Mouse (Mus musculus) ZHBTc4 (cell line): ENCODE results near the gene Efl1.

Source experiments
- DNase-seq: peaks from one replicate; pipeline ENCODE4 v3.0.0-alpha.2; 2011; ENCODE audit warnings: low read depth, low spot score

The Efl1 gene

GRCm38 (mm10) chr7:82648353-82649080, at the start of gene Efl1, which contains the start of gene Saxo2:
Gene Efl1 (plus strand): TSS chr7:82648614.
Gene Saxo2 (minus strand): TSS chr7:82648528.
- DNase-seq, result peak; percentile 98

GRCm38 (mm10) chr7:82602008-82602407, 46.4 kb upstream of the Efl1 start:
- DNase-seq, result no peak

- DNase-seq, result no peak
Observed at GRCm38 (mm10) chr7:82605425-82605824, 43.0 kb upstream of the Efl1 start.

- DNase-seq, result peak; percentile 9
Observed at GRCm38 (mm10) chr7:82609629-82610028, 38.8 kb upstream of the Efl1 start.

- DNase-seq, result peak; percentile 86
Observed at GRCm38 (mm10) chr7:82625342-82625741, 23.1 kb upstream of the Efl1 start.

GRCm38 (mm10) chr7:82647183-82647582, 1.2 kb upstream of the Efl1 start:
- DNase-seq, result no peak

- DNase-seq, result no peak
Observed at GRCm38 (mm10) chr7:82647909-82648308, 505 bp upstream of the Efl1 start.

GRCm38 (mm10) chr7:82649081-82649445, 649 bp downstream of the Efl1 start:
- DNase-seq, result peak; percentile 19

GRCm38 (mm10) chr7:82664604-82665003, 16.2 kb downstream of the Efl1 start:
- DNase-seq, result no peak

- DNase-seq, result no peak
Observed at GRCm38 (mm10) chr7:82676001-82676400, 27.6 kb downstream of the Efl1 start.

- no peak for DNase-seq
Observed at GRCm38 (mm10) chr7:82676834-82677233, 28.4 kb downstream of the Efl1 start.

GRCm38 (mm10) chr7:82679901-82680300, 31.5 kb downstream of the Efl1 start:
- no peak for DNase-seq

GRCm38 (mm10) chr7:82688736-82689135, 40.3 kb downstream of the Efl1 start:
- DNase-seq, result peak; percentile 35

GRCm38 (mm10) chr7:82691021-82691738, 42.8 kb downstream of the Efl1 start:
- no peak for DNase-seq

GRCm38 (mm10) chr7:82697668-82698067, 49.3 kb downstream of the Efl1 start:
- DNase-seq, result peak; percentile 79

GRCm38 (mm10) chr7:82698968-82699367, 50.6 kb downstream of the Efl1 start:
- DNase-seq, result no peak

GRCm38 (mm10) chr7:82702384-82703343, 54.2 kb downstream of the Efl1 start:
- DNase-seq, result no peak

- DNase-seq, result no peak
Observed at GRCm38 (mm10) chr7:82709172-82709571, 60.8 kb downstream of the Efl1 start.

GRCm38 (mm10) chr7:82715210-82715911, 66.9 kb downstream of the Efl1 start:
- peak; percentile 81 for DNase-seq

GRCm38 (mm10) chr7:82715912-82716601, 67.6 kb downstream of the Efl1 start:
- DNase-seq, result no peak

- peak; percentile 73 for DNase-seq
Observed at GRCm38 (mm10) chr7:82719285-82719684, 70.9 kb downstream of the Efl1 start.
